Mouse (Mus musculus): ENCODE data around the gene Lin28a. TPM values are rescaled to one million over a fixed set of nuclear protein-coding genes. Genes with fewer than 3 reads are reported as not detected.
A peak's percentile ranks its signal among the peaks of the same experiment; 100 is the strongest.

Lin28a gene
- polyA plus RNA-seq, 1 experiment from 2014 or later: not detected

- Histone ChIP-seq H3K4me3 (ENCODE audit: low read length) (no peak overlapping the region; the same call in 1 of the 2 replicates), H3K27me3 (ENCODE audit: control insufficient read depth, insufficient read depth, low read length) (no peaks in the 10 kb centered on the region), H3K36me3 (ENCODE audit: control insufficient read depth, insufficient read depth, low read length) (no peaks in the 10 kb centered on the region), H3K4me2 (replicated peaks; ENCODE audit: low read depth, low read length) (no peak overlapping the region), H3K9me3 (ENCODE audit: control insufficient read depth, low read length) (no peaks in the 10 kb centered on the region), H3K27ac (ENCODE audit: low read depth, low read length) (no peak overlapping the region), H3K9ac (ENCODE audit: low read depth, low read length) (no peak overlapping the region), H3K4me1 (ENCODE audit: control insufficient read depth, insufficient read depth, low read length) (no peaks in the 10 kb centered on the region)
- 78% methylated on average over 6 of the region's 6 CpGs for WGBS
- ATAC-seq (ENCODE audit: low FRiP score, low TSS enrichment): no peak
Measured at GRCm38 (mm10) chr4:134058908-134059307, 40.3 kb upstream of the Lin28a start.

- no peaks in the 10 kb centered on the region for H3K4me1 ChIP-seq (ENCODE audit: control insufficient read depth, insufficient read depth, low read length)
- no peaks in the 10 kb centered on the region for H3K9me3 ChIP-seq (ENCODE audit: control insufficient read depth, low read length)
- no peak for ATAC-seq (ENCODE audit: low FRiP score, low TSS enrichment)
- peak overlapping the region; percentile 17 for H3K4me2 ChIP-seq (replicated peaks; ENCODE audit: low read depth, low read length)
- no peak overlapping the region; the same call in 1 of the 2 replicates for H3K4me3 ChIP-seq (ENCODE audit: low read length)
- H3K36me3 ChIP-seq (ENCODE audit: control insufficient read depth, insufficient read depth, low read length): no peaks in the 10 kb centered on the region
- no peaks in the 10 kb centered on the region for H3K27me3 ChIP-seq (ENCODE audit: control insufficient read depth, insufficient read depth, low read length)
- 33% methylated on average over 14 of the region's 14 CpGs for WGBS
- no peak overlapping the region for H3K9ac ChIP-seq (ENCODE audit: low read depth, low read length)
- no peak overlapping the region for H3K27ac ChIP-seq (ENCODE audit: low read depth, low read length)
Measured at GRCm38 (mm10) chr4:134058166-134058715, 39.6 kb upstream of the Lin28a start.

DNA sequence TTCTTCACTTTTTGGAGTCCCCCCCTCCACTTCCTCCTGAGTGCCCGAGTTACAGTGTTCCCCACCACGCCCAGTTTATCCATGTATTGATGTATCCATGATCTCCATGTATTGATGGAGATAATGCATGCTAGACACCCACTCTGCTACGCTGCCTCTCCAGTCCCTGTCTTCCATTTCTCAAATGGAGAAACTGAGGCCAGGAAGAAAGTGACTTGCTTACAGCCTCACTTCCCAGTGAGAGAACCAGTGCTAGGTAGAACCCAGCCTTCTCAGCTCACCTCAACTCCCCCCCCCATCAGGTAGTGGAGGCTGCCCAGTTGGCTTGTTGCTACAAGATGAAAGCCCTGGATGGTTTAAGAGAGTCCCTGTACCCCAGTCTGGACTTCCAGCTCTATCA lies 34.9 kb upstream of the Lin28a start, which contains the start of gene Zfp683:
Gene Zfp683, plus strand, starts transcription at position 301 of the 400 bp plus-strand sequence.
- WGBS: 86% methylated on average over 3 of the region's 3 CpGs

GRCm38 (mm10) chr4:134052560-134052959 lies 33.9 kb upstream of the Lin28a start:
- Histone ChIP-seq H3K27me3 (ENCODE audit: control insufficient read depth, insufficient read depth, low read length) (no peaks in the 10 kb centered on the region), H3K4me1 (ENCODE audit: control insufficient read depth, insufficient read depth, low read length) (peaks cover 3% of the 10 kb centered on the region; the same call in 1 of the 2 replicates), H3K36me3 (ENCODE audit: control insufficient read depth, insufficient read depth, low read length) (no peaks in the 10 kb centered on the region), H3K4me3 (ENCODE audit: low read length) (no peak overlapping the region), H3K4me2 (replicated peaks; ENCODE audit: low read depth, low read length) (no peak overlapping the region), H3K27ac (ENCODE audit: low read depth, low read length) (no peak overlapping the region), H3K9ac (ENCODE audit: low read depth, low read length) (no peak overlapping the region), H3K9me3 (ENCODE audit: control insufficient read depth, low read length) (no peaks in the 10 kb centered on the region)
- no peak for ATAC-seq (ENCODE audit: low FRiP score, low TSS enrichment)
- 37% methylated on average over 8 of the region's 8 CpGs for WGBS

More for the DNA sequence above, 34.9 kb upstream of the Lin28a start, which contains the start of gene Zfp683:
- Histone ChIP-seq H3K4me2 (replicated peaks; ENCODE audit: low read depth, low read length) (no peak within 1 kb of the TSS), H3K4me1 (ENCODE audit: control insufficient read depth, insufficient read depth, low read length) (peaks cover 3% of the 10 kb centered on the region; the same call in 1 of the 2 replicates), H3K9me3 (ENCODE audit: control insufficient read depth, low read length) (no peaks in the 10 kb centered on the region), H3K36me3 (ENCODE audit: control insufficient read depth, insufficient read depth, low read length) (no peaks in the 10 kb centered on the region), H3K27ac (ENCODE audit: low read depth, low read length) (no peak within 1 kb of the TSS), H3K4me3 (ENCODE audit: low read length) (no peak within 1 kb of the TSS), H3K27me3 (ENCODE audit: control insufficient read depth, insufficient read depth, low read length) (no peaks in the 10 kb centered on the region), H3K9ac (ENCODE audit: low read depth, low read length) (no peak within 1 kb of the TSS)
- ATAC-seq (ENCODE audit: low FRiP score, low TSS enrichment): no peak

DNA sequence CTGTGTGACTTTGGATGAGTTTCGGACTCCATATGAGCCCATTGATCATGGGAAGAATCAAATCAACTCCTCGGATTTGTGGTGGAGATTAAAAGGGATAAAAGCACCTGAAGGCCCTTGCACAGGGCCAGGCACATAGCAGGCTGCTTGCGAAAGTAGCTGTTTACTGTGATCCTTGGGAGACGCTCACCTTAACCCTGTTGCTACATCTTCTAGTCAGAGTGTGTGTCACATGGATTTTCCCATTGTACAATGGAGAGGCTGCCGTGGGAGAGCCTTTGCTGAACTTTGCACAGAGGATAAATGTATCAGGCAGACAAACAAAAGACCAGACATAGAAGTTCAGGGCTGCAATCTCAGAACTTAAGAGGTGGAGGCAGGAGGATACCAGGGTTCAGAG lies 33.3 kb upstream of the Lin28a start:
- Histone ChIP-seq H3K36me3 (ENCODE audit: control insufficient read depth, insufficient read depth, low read length) (no peaks in the 10 kb centered on the region), H3K4me2 (replicated peaks; ENCODE audit: low read depth, low read length) (no peak overlapping the region), H3K27ac (ENCODE audit: low read depth, low read length) (no peak overlapping the region), H3K27me3 (ENCODE audit: control insufficient read depth, insufficient read depth, low read length) (no peaks in the 10 kb centered on the region), H3K9ac (ENCODE audit: low read depth, low read length) (no peak overlapping the region), H3K4me1 (ENCODE audit: control insufficient read depth, insufficient read depth, low read length) (peaks cover 3% of the 10 kb centered on the region; the same call in 1 of the 2 replicates), H3K9me3 (ENCODE audit: control insufficient read depth, low read length) (no peaks in the 10 kb centered on the region), H3K4me3 (ENCODE audit: low read length) (no peak overlapping the region)
- ATAC-seq (ENCODE audit: low FRiP score, low TSS enrichment): no peak
- 87% methylated on average over 5 of the region's 5 CpGs for WGBS

- Histone ChIP-seq H3K4me3 (ENCODE audit: low read length) (no peak overlapping the region), H3K27ac (ENCODE audit: low read depth, low read length) (no peak overlapping the region)
- WGBS: 49% methylated on average over 5 of the region's 5 CpGs
Measured at GRCm38 (mm10) chr4:134047648-134048047, 29.0 kb upstream of the Lin28a start.

DNA sequence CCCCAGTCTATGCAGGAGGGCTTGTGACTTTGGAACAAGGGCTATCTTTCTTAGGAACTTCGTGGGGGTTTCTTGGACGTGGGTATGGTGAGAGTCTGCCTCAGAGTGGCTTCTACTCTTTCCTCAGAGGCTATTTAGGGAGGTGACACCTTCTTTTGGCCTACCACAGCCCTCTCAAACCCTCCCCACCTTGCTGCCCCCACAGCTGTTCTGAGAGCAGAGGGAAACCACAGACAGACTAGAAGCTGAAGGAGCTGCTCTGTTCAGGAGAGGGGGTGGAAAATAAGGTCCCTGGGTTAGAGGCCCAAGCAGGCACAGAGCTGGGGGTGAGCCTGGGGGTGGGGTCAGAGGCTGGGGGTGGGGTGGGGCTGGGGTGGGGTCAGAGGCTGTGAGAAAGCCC lies 24.4 kb upstream of the Lin28a start:
- Histone ChIP-seq H3K4me3 (ENCODE audit: low read length) (no peak overlapping the region), H3K9me3 (ENCODE audit: control insufficient read depth, low read length) (no peaks in the 10 kb centered on the region), H3K27ac (ENCODE audit: low read depth, low read length) (no peak overlapping the region), H3K4me1 (ENCODE audit: control insufficient read depth, insufficient read depth, low read length) (peaks cover 6% of the 10 kb centered on the region; the same call in 1 of the 2 replicates), H3K9ac (ENCODE audit: low read depth, low read length) (no peak overlapping the region), H3K36me3 (ENCODE audit: control insufficient read depth, insufficient read depth, low read length) (no peaks in the 10 kb centered on the region), H3K27me3 (ENCODE audit: control insufficient read depth, insufficient read depth, low read length) (no peaks in the 10 kb centered on the region), H3K4me2 (replicated peaks; ENCODE audit: low read depth, low read length) (no peak overlapping the region)
- ATAC-seq (ENCODE audit: low FRiP score, low TSS enrichment): no peak
- 46% methylated on average over 2 of the region's 2 CpGs for WGBS

More at GRCm38 (mm10) chr4:134047648-134048047, 29.0 kb upstream of the Lin28a start:
- Histone ChIP-seq H3K9ac (ENCODE audit: low read depth, low read length) (no peak overlapping the region), H3K4me1 (ENCODE audit: control insufficient read depth, insufficient read depth, low read length) (peaks cover 2% of the 10 kb centered on the region; the same call in 1 of the 2 replicates), H3K4me2 (replicated peaks; ENCODE audit: low read depth, low read length) (no peak overlapping the region), H3K27me3 (ENCODE audit: control insufficient read depth, insufficient read depth, low read length) (no peaks in the 10 kb centered on the region), H3K9me3 (ENCODE audit: control insufficient read depth, low read length) (no peaks in the 10 kb centered on the region), H3K36me3 (ENCODE audit: control insufficient read depth, insufficient read depth, low read length) (no peaks in the 10 kb centered on the region)
- ATAC-seq (ENCODE audit: low FRiP score, low TSS enrichment): no peak

- Histone ChIP-seq H3K27ac (ENCODE audit: low read depth, low read length) (no peak overlapping the region), H3K9ac (ENCODE audit: low read depth, low read length) (no peak overlapping the region), H3K27me3 (ENCODE audit: control insufficient read depth, insufficient read depth, low read length) (no peaks in the 10 kb centered on the region), H3K4me3 (ENCODE audit: low read length) (no peak overlapping the region), H3K9me3 (ENCODE audit: control insufficient read depth, low read length) (no peaks in the 10 kb centered on the region), H3K36me3 (ENCODE audit: control insufficient read depth, insufficient read depth, low read length) (no peaks in the 10 kb centered on the region), H3K4me1 (ENCODE audit: control insufficient read depth, insufficient read depth, low read length) (peaks cover 6% of the 10 kb centered on the region; the same call in 1 of the 2 replicates), H3K4me2 (replicated peaks; ENCODE audit: low read depth, low read length) (no peak overlapping the region)
- 40% methylated on average over 9 of the region's 9 CpGs for WGBS
- peak; percentile 57; the same call in 1 of the 2 replicates for ATAC-seq (ENCODE audit: low FRiP score, low TSS enrichment)
Measured at GRCm38 (mm10) chr4:134041317-134042123, 22.9 kb upstream of the Lin28a start.

DNA sequence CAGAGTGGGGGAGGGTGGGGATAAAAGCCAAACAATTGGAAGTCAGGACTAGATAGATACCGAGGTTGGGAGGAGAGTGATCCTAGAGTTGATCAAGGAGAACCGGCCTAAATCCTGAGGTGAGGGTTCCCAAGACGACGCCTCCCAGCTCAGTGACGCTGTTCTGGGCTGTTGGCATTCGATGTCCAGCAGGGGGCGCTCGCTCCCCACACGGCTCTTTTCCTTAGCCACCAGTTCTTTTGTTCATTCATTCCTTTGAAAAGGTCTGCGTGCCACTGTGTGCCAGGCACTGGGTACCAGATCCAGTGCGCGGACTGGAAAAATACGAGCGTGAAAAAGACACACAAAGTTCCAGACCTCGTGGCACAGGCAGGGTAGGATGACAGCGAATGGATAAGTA lies 17.3 kb upstream of the Lin28a start:
- Histone ChIP-seq H3K27ac (ENCODE audit: low read depth, low read length) (no peak overlapping the region), H3K4me1 (ENCODE audit: control insufficient read depth, insufficient read depth, low read length) (no peaks in the 10 kb centered on the region), H3K4me3 (ENCODE audit: low read length) (no peak overlapping the region), H3K4me2 (replicated peaks; ENCODE audit: low read depth, low read length) (no peak overlapping the region), H3K9ac (ENCODE audit: low read depth, low read length) (no peak overlapping the region), H3K27me3 (ENCODE audit: control insufficient read depth, insufficient read depth, low read length) (no peaks in the 10 kb centered on the region), H3K9me3 (ENCODE audit: control insufficient read depth, low read length) (no peaks in the 10 kb centered on the region; the same call in 1 of the 2 replicates), H3K36me3 (ENCODE audit: control insufficient read depth, insufficient read depth, low read length) (no peaks in the 10 kb centered on the region)
- 6% methylated on average over 16 of the region's 16 CpGs for WGBS
- peak; percentile 66; the same call in 1 of the 2 replicates for ATAC-seq (ENCODE audit: low FRiP score, low TSS enrichment)

Measured in kidney, embryonic 14.5 days (tissue).